In genomic region chr1:58586171-58586997, GRCm38 (mm10) we compare ENCODE assay signal across 8 mouse cellular contexts. TPM values are rescaled to one million over a fixed set of nuclear protein-coding genes. Genes with fewer than 3 reads are reported as not detected.
A peak's percentile ranks its signal among the peaks of the same experiment; 100 is the strongest.
DNase-seq lines count a peak whose midpoint lies in the region; ATAC-seq lines count a peak whose summit lies in the region.

Gene Fam126b, minus strand, starts transcription at chr1:58586323.
Gene Ndufb3, plus strand, starts transcription at chr1:58586384.

- peaks cover 10% of the 10 kb centered on the region for H3K4me1 ChIP-seq in intestine, embryonic 14.5 days (replicated peaks; ENCODE audit: control insufficient read depth, insufficient read depth, low read length)

- H3K4me3 ChIP-seq in intestine, embryonic 14.5 days (ENCODE audit: low read depth, low read length): peak within 1 kb of the TSS; percentile 99

- DNase-seq in adipocyte (ENCODE audit: low spot score): peak; percentile 92
- peak; percentile 93 for DNase-seq in embryo, embryonic 10 days (ENCODE audit: low spot score)
- peak; percentile 90 for DNase-seq in gastrocnemius, postnatal 14 days
- peak; percentile 95 for DNase-seq in intestine, embryonic 14.5 days (ENCODE audit: low spot score)
- peak; percentile 92 to 94 for DNase-seq in left cerebral cortex, postnatal 14 days (ENCODE audit: low spot score in 2 of 2)
- DNase-seq in mesoderm, embryonic 11.5 days (ENCODE audit: low read depth, low spot score): peak; percentile 92
- peak; percentile 87 to 88 for DNase-seq in right cerebral cortex, postnatal 36 days (ENCODE audit: low spot score in 2 of 2)
- peak; percentile 89 for DNase-seq in yolk sac, embryonic 10.5 days (ENCODE audit: low spot score)

- intact Hi-C loops in gastrocnemius, postnatal 14 days (cut with DNase I; ENCODE audit: low total_unique reads): no loop called here
- intact Hi-C loops in left cerebral cortex, postnatal 14 days (cut with DNase I): loop anchor here (5.0 to 10.0 kb wide), 2 partner anchors 88 to 156 kb away; no protein-coding TSS in a partner anchor

- ATAC-seq in intestine, embryonic 14.5 days (replicated peaks; ENCODE audit: low FRiP score, low TSS enrichment, low read depth): peak; percentile 99

- peak within 1 kb of the TSS; percentile 83 for H3K9ac ChIP-seq in intestine, embryonic 14.5 days (ENCODE audit: low read length)

- peak within 1 kb of the TSS; percentile 86 for H3K4me2 ChIP-seq in intestine, embryonic 14.5 days (ENCODE audit: low read length)

- peak within 1 kb of the TSS; percentile 76 for H3K27ac ChIP-seq in intestine, embryonic 14.5 days (ENCODE audit: low read depth)

- H3K9me3 ChIP-seq in intestine, embryonic 14.5 days (ENCODE audit: control insufficient read depth, low read length): no peaks in the 10 kb centered on the region

- H3K36me3 ChIP-seq in intestine, embryonic 14.5 days (ENCODE audit: control insufficient read depth, insufficient read depth, low read length): peaks cover 9% of the 10 kb centered on the region

- H3K27me3 ChIP-seq in intestine, embryonic 14.5 days (replicated peaks; ENCODE audit: control insufficient read depth, insufficient read depth, low read length): no peaks in the 10 kb centered on the region

- 0% methylated on average over 41 of the region's 41 CpGs for WGBS in intestine, embryonic 14.5 days

RNA-seq across cellular contexts. Expression of gene Fam126b, which starts in this region (rescaled TPM):
- total RNA-seq in gastrocnemius, postnatal 14 days (2021): 1 to 10 TPM; 5.9 to 7.8 TPM
- polyA plus RNA-seq in intestine, embryonic 14.5 days (2014; fragmentation: Nextera tagmentation; extraction: Ambion mirVana): 9.1 and 9.2 TPM in 2 replicates
- 100 to 1,000 TPM; 106 to 108 TPM for total RNA-seq in left cerebral cortex, postnatal 14 days (2021)

RNA-seq across cellular contexts. Expression of gene Ndufb3, which starts in this region (rescaled TPM):
- 100 to 1,000 TPM; 166 to 184 TPM for total RNA-seq in gastrocnemius, postnatal 14 days (2021)
- 175 and 192 TPM in 2 replicates for polyA plus RNA-seq in intestine, embryonic 14.5 days (2014; fragmentation: Nextera tagmentation; extraction: Ambion mirVana)
- 100 to 1,000 TPM; 105 to 107 TPM for total RNA-seq in left cerebral cortex, postnatal 14 days (2021)

Comparison
In these comparisons a context has a peak if more than half of its experiments do, and no peak if none do; other contexts are left out.
1. Peak in every context shown above with its lines: DNase-seq, ATAC-seq, H3K4me3 ChIP-seq and H3K27ac ChIP-seq.
2. RNA of gene Fam126b (total RNA-seq): 106 to 108 TPM in left cerebral cortex, postnatal 14 days; 5.9 to 7.8 TPM in gastrocnemius, postnatal 14 days; every median in the first group is over 10 times any median in the second.